Mouse (Mus musculus): ENCODE results near the gene Htr1d.
A peak's percentile ranks its signal among the peaks of the same experiment; 100 is the strongest.

The Htr1d gene

GRCm38 (mm10) chr4:136423224-136423623, at the start of gene Htr1d:
Htr1d (plus strand) TSS chr4:136423524.
- no peak for DNase-seq

DNA sequence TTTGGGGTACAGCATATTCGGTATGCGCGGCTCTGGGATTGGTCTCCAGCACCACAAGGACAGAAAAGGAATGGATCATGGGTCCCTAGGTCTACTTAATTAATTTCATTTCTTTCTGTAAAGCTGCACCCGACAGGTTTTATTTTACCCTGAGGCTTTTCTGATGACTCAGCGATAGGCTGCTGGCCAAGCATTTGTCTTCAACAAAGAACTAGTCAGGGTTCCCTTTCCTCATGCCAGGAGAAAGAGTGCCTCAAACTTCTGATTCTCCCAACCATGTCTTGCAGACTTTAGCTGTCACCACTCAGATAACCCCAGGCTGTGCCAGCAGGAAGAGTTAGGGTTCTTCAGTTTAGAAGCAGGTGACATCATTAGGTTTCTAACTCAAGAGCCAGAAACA, 46.3 kb upstream of the Htr1d start:
- DNase-seq, result no peak

GRCm38 (mm10) chr4:136383052-136383451, 40.3 kb upstream of the Htr1d start:
- no peak for DNase-seq

GRCm38 (mm10) chr4:136383839-136384238, 39.5 kb upstream of the Htr1d start:
- DNase-seq, result no peak

- no peak for DNase-seq
Measured at GRCm38 (mm10) chr4:136387261-136387660, 36.1 kb upstream of the Htr1d start.

DNA sequence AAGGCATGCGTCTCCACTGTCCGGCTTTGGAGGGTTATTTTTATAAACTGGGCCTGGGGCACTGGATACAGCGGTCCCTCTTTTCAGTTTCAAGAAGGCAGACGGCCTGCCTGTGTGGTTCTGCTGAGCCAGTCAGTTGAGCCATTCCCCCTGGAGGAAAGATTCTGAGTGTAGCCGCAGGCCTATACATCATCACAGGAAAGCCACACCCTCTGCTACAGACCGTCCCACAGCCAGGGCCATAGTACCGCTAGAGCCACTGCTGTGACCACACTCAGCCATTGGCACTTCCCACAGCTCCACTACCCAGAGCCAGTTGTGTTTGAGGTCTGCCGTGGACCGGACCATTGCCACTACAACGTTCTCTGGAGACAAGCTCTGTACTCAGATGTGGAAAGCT, 21.5 kb upstream of the Htr1d start:
- no peak for DNase-seq

- DNase-seq, result no peak
Measured at GRCm38 (mm10) chr4:136407831-136408230, 15.5 kb upstream of the Htr1d start.

DNA sequence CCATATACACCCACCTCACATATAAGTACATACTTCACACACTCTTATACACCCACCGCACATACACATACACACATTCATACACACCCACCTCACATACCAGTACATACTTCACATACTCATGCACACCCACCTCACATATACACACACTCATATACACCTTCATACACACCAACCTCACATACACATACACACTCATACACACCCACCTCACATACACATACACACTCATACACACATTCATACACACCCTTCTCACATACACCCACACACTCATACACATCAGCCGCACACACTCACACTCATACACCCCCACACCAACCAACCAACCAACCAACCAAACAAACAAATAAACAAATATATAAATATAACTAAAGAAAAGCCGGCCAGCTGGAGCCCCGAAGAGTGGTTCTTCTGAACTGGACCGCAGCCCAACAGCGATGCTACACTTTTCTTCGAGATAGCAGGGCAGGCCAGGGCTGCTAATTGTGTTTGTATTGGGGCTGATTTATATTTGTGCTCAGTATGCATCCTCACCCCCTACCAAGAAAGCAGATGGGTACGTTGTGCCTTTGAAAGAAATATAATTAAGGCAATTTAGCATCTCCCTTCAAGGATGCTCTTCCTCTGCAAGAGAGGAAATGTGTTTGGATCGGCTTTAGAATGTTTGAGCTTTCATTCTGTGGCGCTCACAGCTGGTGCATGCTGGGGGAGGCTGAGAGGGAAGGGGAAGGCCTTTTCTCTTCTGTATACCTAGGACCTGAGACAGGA, 11.1 kb upstream of the Htr1d start:
- no peak for DNase-seq

- DNase-seq, result no peak
Measured at GRCm38 (mm10) chr4:136415477-136415876, 7.8 kb upstream of the Htr1d start.

- no peak for DNase-seq
Measured at GRCm38 (mm10) chr4:136418962-136419361, 4.4 kb upstream of the Htr1d start.

DNA sequence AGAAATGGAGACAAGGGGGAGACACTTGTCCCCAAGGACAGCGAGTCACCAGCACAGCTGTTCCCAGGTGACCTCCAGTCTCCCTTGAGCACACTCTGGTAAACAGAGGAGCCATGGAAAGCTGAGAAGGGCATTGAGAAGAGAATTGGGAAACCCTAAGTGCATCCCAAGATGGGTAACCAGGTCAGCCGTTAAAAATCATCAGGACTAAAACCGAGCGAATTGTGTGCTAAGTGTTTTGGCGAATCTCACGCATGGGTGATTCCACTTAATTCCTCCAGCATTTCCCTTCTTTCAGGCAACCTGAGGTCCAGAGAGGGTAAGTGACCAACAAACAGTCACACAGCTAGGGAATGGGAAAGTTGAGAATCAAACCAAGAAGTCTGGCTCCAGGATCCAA, 3.9 kb upstream of the Htr1d start:
- no peak for DNase-seq

DNA sequence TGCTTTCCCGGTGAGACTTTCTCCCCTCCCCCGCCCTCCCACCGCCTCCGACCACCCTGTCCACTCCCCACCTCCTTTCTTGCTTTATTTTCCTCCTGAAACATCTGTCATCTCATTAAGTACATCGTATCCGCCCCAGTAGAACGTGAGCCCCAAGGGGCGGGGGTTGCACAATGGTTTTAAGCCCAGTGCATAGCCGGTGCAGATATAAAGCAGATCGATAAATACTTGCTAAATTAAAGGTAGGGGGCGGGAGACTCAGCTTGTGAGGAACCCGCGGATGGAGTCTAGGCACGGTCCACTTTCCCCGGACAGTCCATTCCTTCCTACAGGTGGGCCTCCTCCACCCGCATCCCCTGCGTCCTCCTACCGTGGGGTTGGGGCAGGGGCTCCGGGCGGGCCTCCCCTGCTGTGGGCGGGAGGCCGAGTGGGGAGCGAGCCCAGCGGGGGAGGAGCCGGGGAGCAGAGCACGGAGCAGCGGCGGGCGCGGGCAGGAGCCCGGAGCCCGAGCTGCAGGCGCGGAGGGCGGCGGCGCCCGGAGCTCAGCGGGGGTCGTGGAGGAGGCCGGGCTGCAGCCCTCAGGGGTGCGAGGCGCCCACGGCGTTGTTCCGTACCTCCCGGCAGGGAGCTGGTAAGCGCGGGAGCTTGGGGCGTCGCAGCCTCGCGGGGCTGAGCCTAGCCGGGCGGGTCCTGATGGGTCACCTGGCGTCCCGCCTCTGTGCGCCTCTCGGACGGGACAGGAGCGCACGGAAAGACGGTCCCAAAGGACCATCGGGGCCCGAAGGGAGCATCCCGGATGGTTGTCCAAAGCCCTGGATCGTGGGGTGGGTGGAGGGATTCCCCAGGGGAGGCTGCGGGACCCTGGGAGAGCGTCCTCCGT, 1.0 kb downstream of the Htr1d start:
- DNase-seq, result no peak

DNA sequence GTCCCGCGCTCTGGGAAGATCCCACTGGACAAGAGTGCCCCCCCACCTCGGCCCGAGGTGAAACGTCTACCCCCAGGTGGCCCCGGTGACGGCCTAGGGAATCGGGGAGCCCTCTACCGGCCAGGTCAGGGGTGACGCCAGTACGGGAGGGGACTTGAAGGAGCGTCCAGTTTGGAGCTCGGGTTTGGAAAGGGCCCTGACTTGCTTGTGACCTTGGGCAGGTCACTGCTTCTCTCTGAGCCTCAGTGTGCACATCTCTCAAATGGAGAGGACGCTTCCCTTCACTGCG, 1.6 kb downstream of the Htr1d start:
- no peak for DNase-seq

DNA sequence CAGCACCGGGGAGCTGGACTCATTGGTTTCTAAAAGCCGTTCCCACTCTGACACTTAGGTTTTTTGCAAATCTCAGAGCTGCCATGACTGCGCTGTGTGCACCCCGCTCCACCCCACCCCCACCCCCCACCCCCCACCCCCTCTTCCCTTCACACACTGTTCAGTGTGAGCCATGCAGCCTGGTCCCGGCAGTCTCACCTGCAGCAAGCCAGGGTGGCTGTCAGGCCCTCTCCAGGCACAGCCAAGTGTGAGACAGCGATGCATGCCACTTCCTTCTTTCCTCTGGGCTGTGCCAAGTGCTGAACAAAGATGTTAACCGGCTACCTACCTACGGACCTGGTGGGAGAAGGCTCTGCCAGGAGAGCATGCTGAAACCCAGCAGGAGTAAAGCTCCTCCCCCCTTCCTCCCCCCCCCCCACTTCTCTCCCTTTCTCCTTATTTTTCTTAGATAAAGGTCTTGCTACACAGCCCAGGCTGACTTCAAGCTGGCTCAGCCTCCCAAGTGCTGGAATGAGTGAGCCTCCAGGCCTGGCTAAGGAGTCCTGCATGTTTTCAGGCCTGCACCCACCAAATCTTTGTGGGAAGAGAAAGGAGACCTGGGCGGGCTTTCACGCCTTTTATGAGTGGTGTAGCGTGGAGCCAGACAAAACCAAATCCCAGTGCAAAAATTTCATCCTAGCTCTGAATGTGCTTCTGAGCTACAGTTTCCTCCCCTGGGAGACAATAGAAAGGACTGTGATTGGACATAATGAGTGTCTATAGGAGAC, 7.5 kb downstream of the Htr1d start:
- DNase-seq, result peak; percentile 92

GRCm38 (mm10) chr4:136431376-136431693, 8.0 kb downstream of the Htr1d start:
- DNase-seq, result no peak

DNA sequence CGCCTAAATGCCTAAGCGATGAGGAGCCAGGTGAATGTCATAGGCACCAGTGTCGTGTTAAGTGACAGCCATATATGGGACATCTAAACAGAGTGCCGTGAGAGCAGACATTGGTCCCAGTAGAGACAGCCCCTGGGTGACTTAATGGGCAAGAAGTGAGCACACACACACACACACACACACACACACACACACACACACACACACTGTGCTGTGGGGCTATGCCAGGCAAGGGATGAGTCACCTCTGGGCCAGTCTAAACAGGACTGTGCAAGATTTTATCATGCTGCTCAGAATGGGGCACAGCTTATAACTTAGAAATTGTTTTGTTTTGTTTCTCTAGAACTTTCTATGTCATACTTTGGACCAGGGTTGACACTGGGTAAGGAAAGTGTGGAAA, 10.7 kb downstream of the Htr1d start:
- no peak for DNase-seq

- no peak for DNase-seq
Measured at GRCm38 (mm10) chr4:136439106-136439505, 15.8 kb downstream of the Htr1d start.

DNA sequence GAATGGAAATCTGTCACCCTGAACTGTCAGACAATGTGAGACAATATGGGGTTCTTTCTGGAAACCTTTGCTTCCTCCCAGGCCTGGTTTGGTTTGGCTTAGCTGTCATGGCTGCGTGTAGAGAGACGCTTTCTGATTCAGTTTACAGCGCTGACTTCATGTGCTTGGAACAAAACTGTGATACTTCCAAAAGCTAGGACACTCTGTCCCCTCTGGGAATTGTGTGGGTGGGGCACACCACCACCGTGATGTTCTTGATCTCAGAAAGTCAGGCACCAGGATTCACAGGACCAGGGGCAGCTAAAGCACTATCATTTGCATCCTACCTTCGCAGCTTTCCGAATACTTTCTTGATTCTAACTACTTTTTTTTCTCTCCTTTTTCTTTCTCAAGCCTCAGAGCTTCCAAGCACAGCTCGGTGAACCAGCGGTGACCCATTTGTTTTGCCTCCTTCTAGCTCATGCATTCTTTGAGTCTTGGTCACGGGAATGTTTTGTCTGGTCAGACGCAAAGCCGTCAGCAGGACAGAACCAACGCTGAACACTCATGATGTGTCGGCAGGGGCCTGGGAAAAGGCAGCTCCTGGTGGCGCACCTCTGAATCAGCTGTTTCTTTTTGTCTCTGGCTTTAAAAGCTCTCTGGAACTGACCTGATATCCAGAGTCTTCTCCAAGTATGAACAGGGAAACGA, 18.2 kb downstream of the Htr1d start:
- peak; percentile 93 for DNase-seq

DNA sequence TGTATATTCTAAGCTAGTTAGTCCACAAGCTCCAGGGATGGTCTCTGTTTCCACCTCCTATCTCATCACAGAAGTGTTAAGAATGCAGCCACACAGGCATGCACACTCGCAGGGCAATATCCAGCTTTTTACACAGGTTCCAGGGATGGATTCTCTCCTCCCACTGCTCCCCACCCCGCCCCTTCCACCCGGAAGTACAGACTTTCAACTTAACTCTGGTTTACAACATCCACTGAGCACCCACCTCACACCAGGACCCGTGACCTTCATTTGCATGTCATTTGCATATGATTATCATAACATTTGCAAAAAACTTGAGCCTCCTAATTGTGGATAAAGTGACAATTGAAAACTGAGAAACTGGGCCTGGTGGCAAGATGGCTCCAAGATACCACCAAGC, 21.2 kb downstream of the Htr1d start:
- DNase-seq, result no peak

DNA sequence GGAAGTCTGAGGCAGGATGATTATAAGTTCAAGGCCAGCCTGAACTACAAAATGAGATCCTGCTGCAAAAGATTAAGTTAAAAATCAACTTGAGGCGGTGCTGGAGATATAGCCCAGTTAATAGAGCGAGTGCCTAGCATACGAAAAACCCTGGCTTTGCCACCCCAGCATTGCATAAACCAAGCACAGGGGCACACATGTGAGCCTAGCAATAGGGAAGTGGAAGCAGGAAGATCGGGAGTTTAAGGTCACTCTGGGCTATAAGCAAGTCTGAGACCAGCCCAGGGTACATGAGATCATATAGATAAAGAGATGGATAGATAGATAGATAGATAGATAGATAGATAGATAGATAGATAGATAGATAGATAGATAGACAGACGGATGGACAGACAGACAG, 26.5 kb downstream of the Htr1d start:
- DNase-seq, result peak; percentile 89

- DNase-seq, result no peak
Measured at GRCm38 (mm10) chr4:136450271-136450670, 26.9 kb downstream of the Htr1d start.

- DNase-seq, result no peak
Measured at GRCm38 (mm10) chr4:136451564-136451963, 28.2 kb downstream of the Htr1d start.

DNA sequence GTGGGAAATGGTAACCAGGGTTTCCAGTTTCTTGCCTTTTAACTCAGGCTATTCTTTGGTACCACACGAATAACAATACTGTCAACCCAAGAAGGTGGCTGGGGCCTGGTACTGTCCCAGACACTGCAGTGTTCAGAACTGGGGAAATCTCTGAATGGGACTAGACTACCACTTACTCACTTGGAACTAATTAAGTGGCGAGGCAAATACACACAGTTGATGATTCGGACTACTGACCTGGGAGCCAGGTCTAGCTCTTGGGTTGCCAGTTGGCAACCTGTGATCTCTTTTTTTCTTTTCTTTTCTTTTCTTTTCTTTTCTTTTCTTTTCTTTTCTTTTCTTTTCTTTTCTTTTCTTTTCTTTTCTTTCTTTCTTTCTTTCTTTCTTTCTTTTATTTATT, 29.0 kb downstream of the Htr1d start:
- no peak for DNase-seq
